Mouse (Mus musculus): Measurements from ENCODE around the gene Cbarp. TPM values are rescaled to one million over a fixed set of nuclear protein-coding genes. Genes with fewer than 3 reads are reported as not detected.

The Cbarp gene
- polyA plus RNA-seq, 3 experiments from 2014 or later: 0.60 to 2.3 (median 1.3) TPM

GRCm38 (mm10) chr10:80092690-80093089 lies 47.9 kb downstream of the Cbarp start:
- no peak for ATAC-seq

GRCm38 (mm10) chr10:80091527-80091926 lies 49.1 kb downstream of the Cbarp start:
- no peak for ATAC-seq

GRCm38 (mm10) chr10:80089146-80089545 lies 51.5 kb downstream of the Cbarp start:
- no peak for ATAC-seq

GRCm38 (mm10) chr10:80087483-80087882 lies 53.2 kb downstream of the Cbarp start:
- no peak for ATAC-seq

- no peak for ATAC-seq
Observed at GRCm38 (mm10) chr10:80086847-80087246, 53.8 kb downstream of the Cbarp start.

- ATAC-seq: no peak
Observed at GRCm38 (mm10) chr10:80084817-80085487, 55.7 kb downstream of the Cbarp start.

- ATAC-seq: no peak
Observed at GRCm38 (mm10) chr10:80081075-80081474, 59.6 kb downstream of the Cbarp start.

Other genes with a start within 250 kb of the Cbarp start
- not detected for gene Cfd, start 250.0 kb downstream of the Cbarp start, polyA plus RNA-seq (2017; shearing (Covaris generic))
- gene Med16, start 231.9 kb downstream of the Cbarp start, polyA plus RNA-seq (2017; shearing (Covaris generic)): 1 to 10 TPM; 5.7 to 7.9 (median 7.1) TPM
- 1 to 10 TPM in 1 of 3 experiments, not detected in 2; 5.5 TPM for gene Gm26602, start 230.0 kb downstream of the Cbarp start, polyA plus RNA-seq (2017; shearing (Covaris generic))
- gene Kiss1r, start 223.9 kb downstream of the Cbarp start, polyA plus RNA-seq (2017; shearing (Covaris generic)): not detected
- gene R3hdm4, start 219.6 kb downstream of the Cbarp start, polyA plus RNA-seq (2017; shearing (Covaris generic)): 100 to 1,000 TPM in 1 of 3 experiments, 10 to 100 TPM in 2; 96.5 to 106 (median 96.9) TPM
- 1 to 10 TPM; 2.1 to 3.5 (median 2.4) TPM for gene Arid3a, start 213.8 kb downstream of the Cbarp start, polyA plus RNA-seq (2017; shearing (Covaris generic))
- 10 to 100 TPM; 66.6 to 85.2 (median 74.2) TPM for gene Wdr18, start 180.7 kb downstream of the Cbarp start, polyA plus RNA-seq (2017; shearing (Covaris generic))
- under 1 TPM in 2 of 3 experiments, not detected in 1; 0.16 to 0.20 TPM for gene Grin3b, start 170.1 kb downstream of the Cbarp start, polyA plus RNA-seq (2017; shearing (Covaris generic))
- 1 to 10 TPM; 2.0 to 2.5 (median 2.0) TPM for gene Tmem259, start 156.5 kb downstream of the Cbarp start, polyA plus RNA-seq (2017; shearing (Covaris generic))
- 100 to 1,000 TPM; 672 to 989 (median 979) TPM for gene Cnn2, start 152.3 kb downstream of the Cbarp start, polyA plus RNA-seq (2017; shearing (Covaris generic))
- gene Abca7, start 144.3 kb downstream of the Cbarp start, polyA plus RNA-seq (2017; shearing (Covaris generic)): 10 to 100 TPM; 10.7 to 14.2 (median 13.3) TPM
- 100 to 1,000 TPM; 242 to 254 (median 251) TPM for gene Arhgap45, start 124.2 kb downstream of the Cbarp start, polyA plus RNA-seq (2017; shearing (Covaris generic))
- gene Polr2e, start 101.0 kb downstream of the Cbarp start, polyA plus RNA-seq (2017; shearing (Covaris generic)): 100 to 1,000 TPM; 137 to 227 (median 211) TPM
- gene Gpx4, start 93.7 kb downstream of the Cbarp start, polyA plus RNA-seq (2017; shearing (Covaris generic)): 100 to 1,000 TPM; 346 to 445 (median 381) TPM
- 10 to 100 TPM; 30.4 to 39.1 (median 32.6) TPM for gene Sbno2, start 35.3 kb downstream of the Cbarp start, polyA plus RNA-seq (2017; shearing (Covaris generic))
- gene Stk11, start 25.0 kb downstream of the Cbarp start, polyA plus RNA-seq (2017; shearing (Covaris generic)): 10 to 100 TPM; 23.5 to 30.3 (median 25.5) TPM
- 100 to 1,000 TPM; 297 to 357 (median 299) TPM for gene Atp5d, start 2.2 kb downstream of the Cbarp start, polyA plus RNA-seq (2017; shearing (Covaris generic))
- gene Midn, start 7.4 kb upstream of the Cbarp start, polyA plus RNA-seq (2017; shearing (Covaris generic)): 1 to 10 TPM; 7.3 to 9.3 (median 7.5) TPM
- gene Cirbp, start 25.1 kb upstream of the Cbarp start, polyA plus RNA-seq (2017; shearing (Covaris generic)): 100 to 1,000 TPM in 2 of 3 experiments, 10 to 100 TPM in 1; 84.2 to 255 (median 213) TPM
- 10 to 100 TPM; 17.9 to 28.4 (median 20.5) TPM for gene 1600002K03Rik, start 32.1 kb upstream of the Cbarp start, polyA plus RNA-seq (2017; shearing (Covaris generic))
- gene Efna2, start 38.6 kb upstream of the Cbarp start, polyA plus RNA-seq (2017; shearing (Covaris generic)): not detected
- 10 to 100 TPM; 57.7 to 85.1 (median 67.4) TPM for gene Mum1, start 85.6 kb upstream of the Cbarp start, polyA plus RNA-seq (2017; shearing (Covaris generic))
- gene Ndufs7, start 108.3 kb upstream of the Cbarp start, polyA plus RNA-seq (2017; shearing (Covaris generic)): 100 to 1,000 TPM; 183 to 267 (median 228) TPM
- gene Gamt, start 120.2 kb upstream of the Cbarp start, polyA plus RNA-seq (2017; shearing (Covaris generic)): 1 to 10 TPM in 1 of 3 experiments, under 1 TPM in 2; 0.67 to 1.7 (median 0.75) TPM
- gene Dazap1, start 120.7 kb upstream of the Cbarp start, polyA plus RNA-seq (2017; shearing (Covaris generic)): 10 to 100 TPM; 12.3 to 14.4 (median 14.0) TPM
- 1,000 to 10,000 TPM in 2 of 3 experiments, 100 to 1,000 TPM in 1; 970 to 1,806 (median 1,658) TPM for gene Rps15, start 151.6 kb upstream of the Cbarp start, polyA plus RNA-seq (2017; shearing (Covaris generic))
- under 1 TPM; 0.04 to 0.35 (median 0.05) TPM for gene Apc2, start 155.1 kb upstream of the Cbarp start, polyA plus RNA-seq (2017; shearing (Covaris generic))
- gene 2310011J03Rik, start 179.7 kb upstream of the Cbarp start, polyA plus RNA-seq (2017; shearing (Covaris generic)): 10 to 100 TPM; 38.1 to 52.1 (median 41.8) TPM
- 10 to 100 TPM in 1 of 3 experiments, 1 to 10 TPM in 2; 2.2 to 10.8 (median 9.5) TPM for gene Pcsk4, start 188.7 kb upstream of the Cbarp start, polyA plus RNA-seq (2017; shearing (Covaris generic))
- gene Reep6, start 189.1 kb upstream of the Cbarp start, polyA plus RNA-seq (2017; shearing (Covaris generic)): not detected
- not detected for gene Adamtsl5, start 207.6 kb upstream of the Cbarp start, polyA plus RNA-seq (2017; shearing (Covaris generic))
- not detected for gene Plk5, start 215.6 kb upstream of the Cbarp start, polyA plus RNA-seq (2017; shearing (Covaris generic))
- 1 to 10 TPM in 1 of 3 experiments, under 1 TPM in 2; 0.79 to 1.3 (median 0.79) TPM for gene Mex3d, start 246.8 kb upstream of the Cbarp start, polyA plus RNA-seq (2017; shearing (Covaris generic))